Mouse (Mus musculus): ENCODE results near the gene Olfr477. TPM values are rescaled to one million over a fixed set of nuclear protein-coding genes. Genes with fewer than 3 reads are reported as not detected.
"Not testable (repeated sequence)": the region's sequence is repeated elsewhere in the genome, so short reads cannot be mapped to it uniquely, and the experiment has no call there.

Olfr477 gene
- not detected in 2 replicates for polyA plus RNA-seq (2015; fragmentation: Nextera tagmentation; extraction: Ambion mirVana)

DNA sequence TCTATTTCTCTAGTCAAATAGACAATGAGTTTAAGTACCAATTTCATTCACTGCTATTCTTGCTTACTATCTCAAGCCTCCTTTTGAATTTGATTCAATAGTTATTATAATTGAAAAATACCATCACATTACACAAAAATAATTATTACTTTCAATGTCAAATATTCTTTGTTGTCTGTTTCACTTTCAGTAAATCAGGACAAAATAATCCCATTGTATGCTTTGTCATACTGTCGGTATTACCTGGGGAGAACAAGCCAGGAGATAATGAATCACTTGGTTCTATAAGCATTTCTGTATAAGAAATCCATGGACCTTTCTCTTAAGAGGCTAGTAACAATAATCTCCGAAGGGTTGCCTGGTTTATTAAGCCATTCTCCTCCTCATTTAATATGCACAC, at the start of gene Olfr477:
Gene Olfr477, plus strand, starts transcription at position 301 of the 400 bp plus-strand sequence.
- no peak within 1 kb of the TSS for H3K4me2 ChIP-seq (ENCODE audit: low read depth, low read length)
- H3K9ac ChIP-seq (replicated peaks), result no peak within 1 kb of the TSS
- H3K27ac ChIP-seq (ENCODE audit: low read depth), result no peak within 1 kb of the TSS
- no peaks in the 10 kb centered on the region for H3K36me3 ChIP-seq (replicated peaks; ENCODE audit: insufficient read depth, low read length)
- DNase-seq (no peak), ATAC-seq (no peak)
- no peak within 1 kb of the TSS for H3K4me3 ChIP-seq (ENCODE audit: low read depth, low read length)
- 68% methylated on average over 2 of the region's 2 CpGs for WGBS (ENCODE audit: insufficient replicate concordance)
- no peaks in the 10 kb centered on the region for H3K9me3 ChIP-seq (ENCODE audit: low read length)
- H3K27me3 ChIP-seq (ENCODE audit: insufficient read depth, low read length), result no peaks in the 10 kb centered on the region
- H3K4me1 ChIP-seq (ENCODE audit: insufficient read depth), result no peaks in the 10 kb centered on the region
- no peak for TF ChIP-seq EP300 (IDR thresholded peaks at IDR 0.05; ENCODE audit: low read depth)
- no peak for TF ChIP-seq CTCF (IDR thresholded peaks at IDR 0.05; ENCODE audit: low read depth)

DNA sequence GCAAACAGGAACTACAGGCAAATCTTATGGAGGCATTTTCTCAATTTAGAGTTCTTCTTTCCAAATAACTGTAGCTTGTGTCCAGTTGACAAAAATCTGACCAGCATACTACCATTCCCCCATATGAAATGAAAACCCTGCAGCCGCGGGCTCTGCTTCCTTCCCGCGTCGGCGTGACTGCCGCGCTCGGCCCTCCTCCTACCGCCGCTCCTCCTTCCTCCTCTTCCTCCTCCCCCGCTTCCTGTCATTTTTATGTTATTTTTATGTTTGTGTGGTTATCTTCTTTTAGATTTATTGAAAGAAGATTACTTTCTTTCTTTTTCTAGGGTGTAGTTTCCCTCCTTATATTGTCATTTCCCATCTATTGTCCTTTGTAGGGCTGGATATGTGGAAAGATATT, 34.0 kb upstream of the Olfr477 start:
- not testable (repeated sequence) for H3K4me3 ChIP-seq (ENCODE audit: low read depth, low read length); DNase-seq; H3K36me3 ChIP-seq (replicated peaks; ENCODE audit: insufficient read depth, low read length); H3K27me3 ChIP-seq (ENCODE audit: insufficient read depth, low read length); H3K4me1 ChIP-seq (ENCODE audit: insufficient read depth); H3K9ac ChIP-seq (replicated peaks); H3K27ac ChIP-seq (ENCODE audit: low read depth); H3K4me2 ChIP-seq (ENCODE audit: low read depth, low read length); H3K9me3 ChIP-seq (ENCODE audit: low read length); ATAC-seq
- WGBS (ENCODE audit: insufficient replicate concordance), result 94% methylated on average over 12 of the region's 12 CpGs

DNA sequence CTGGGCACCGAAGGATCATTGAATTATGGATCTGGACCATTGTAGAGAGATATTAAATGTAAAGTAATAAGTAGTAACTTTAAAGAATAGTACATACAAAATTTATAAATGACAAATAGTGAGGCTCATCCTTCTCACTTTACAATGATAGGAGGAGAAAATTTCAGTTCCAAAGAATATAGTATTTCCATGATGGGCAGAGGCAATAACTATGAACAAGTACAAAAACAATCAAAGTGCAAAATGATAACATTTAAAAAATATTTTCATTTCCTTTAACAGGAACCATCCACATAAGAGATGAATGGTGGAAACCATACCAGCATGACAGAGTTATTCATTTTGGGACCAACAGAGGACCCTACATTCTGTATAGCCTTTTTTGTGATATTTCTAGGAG, 32.1 kb upstream of the Olfr477 start, which contains the start of gene Olfr474:
Gene Olfr474, plus strand, starts transcription at position 301 of the 400 bp plus-strand sequence.
- no peak within 1 kb of the TSS for H3K4me3 ChIP-seq (ENCODE audit: low read depth, low read length)
- no peaks in the 10 kb centered on the region for H3K4me1 ChIP-seq (ENCODE audit: insufficient read depth)
- 76% methylated on average over 1 of the region's 1 CpGs for WGBS (ENCODE audit: insufficient replicate concordance)
- H3K36me3 ChIP-seq (replicated peaks; ENCODE audit: insufficient read depth, low read length), result no peaks in the 10 kb centered on the region
- no peak within 1 kb of the TSS for H3K4me2 ChIP-seq (ENCODE audit: low read depth, low read length)
- ATAC-seq, result no peak
- no peak for TF ChIP-seq EP300 (IDR thresholded peaks at IDR 0.05; ENCODE audit: low read depth)
- H3K9me3 ChIP-seq (ENCODE audit: low read length), result no peaks in the 10 kb centered on the region
- H3K27ac ChIP-seq (ENCODE audit: low read depth), result no peak within 1 kb of the TSS
- no peak for DNase-seq
- no peaks in the 10 kb centered on the region for H3K27me3 ChIP-seq (ENCODE audit: insufficient read depth, low read length)
- no peak within 1 kb of the TSS for H3K9ac ChIP-seq (replicated peaks)

DNA sequence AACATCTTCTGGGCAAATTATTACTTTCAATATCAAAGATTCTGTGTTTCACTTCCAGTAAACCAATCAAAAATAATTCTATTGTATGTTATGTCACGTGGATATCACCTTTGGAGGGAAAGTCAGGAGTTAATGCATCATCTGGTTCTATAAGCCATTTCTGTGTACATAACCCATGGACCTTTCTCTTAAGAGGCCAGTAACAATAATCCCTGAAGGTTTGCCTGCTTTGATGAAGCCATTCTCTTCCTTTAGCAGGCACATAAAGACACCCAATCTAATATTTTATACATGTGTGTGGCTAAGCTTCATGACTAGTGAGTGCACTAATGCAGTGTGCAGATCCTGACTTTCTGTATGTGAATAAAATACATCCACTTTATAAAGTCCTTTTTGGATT, 22.0 kb upstream of the Olfr477 start, which contains the start of gene Olfr476:
Gene Olfr476, plus strand, starts transcription at position 301 of the 400 bp plus-strand sequence.
- no peak within 1 kb of the TSS for H3K4me2 ChIP-seq (ENCODE audit: low read depth, low read length)
- WGBS (ENCODE audit: insufficient replicate concordance), result 32% methylated on average over 1 of the region's 1 CpGs
- H3K27me3 ChIP-seq (ENCODE audit: insufficient read depth, low read length), result no peaks in the 10 kb centered on the region
- no peaks in the 10 kb centered on the region for H3K4me1 ChIP-seq (ENCODE audit: insufficient read depth)
- no peak within 1 kb of the TSS for H3K4me3 ChIP-seq (ENCODE audit: low read depth, low read length)
- no peaks in the 10 kb centered on the region for H3K36me3 ChIP-seq (replicated peaks; ENCODE audit: insufficient read depth, low read length)
- TF ChIP-seq EP300 (IDR thresholded peaks at IDR 0.05; ENCODE audit: low read depth), result no peak
- TF ChIP-seq CTCF (IDR thresholded peaks at IDR 0.05; ENCODE audit: low read depth), result no peak
- no peak within 1 kb of the TSS for H3K9ac ChIP-seq (replicated peaks)
- ATAC-seq (no peak), DNase-seq (no peak)
- H3K9me3 ChIP-seq (ENCODE audit: low read length), result no peaks in the 10 kb centered on the region
- H3K27ac ChIP-seq (ENCODE audit: low read depth), result no peak within 1 kb of the TSS

DNA sequence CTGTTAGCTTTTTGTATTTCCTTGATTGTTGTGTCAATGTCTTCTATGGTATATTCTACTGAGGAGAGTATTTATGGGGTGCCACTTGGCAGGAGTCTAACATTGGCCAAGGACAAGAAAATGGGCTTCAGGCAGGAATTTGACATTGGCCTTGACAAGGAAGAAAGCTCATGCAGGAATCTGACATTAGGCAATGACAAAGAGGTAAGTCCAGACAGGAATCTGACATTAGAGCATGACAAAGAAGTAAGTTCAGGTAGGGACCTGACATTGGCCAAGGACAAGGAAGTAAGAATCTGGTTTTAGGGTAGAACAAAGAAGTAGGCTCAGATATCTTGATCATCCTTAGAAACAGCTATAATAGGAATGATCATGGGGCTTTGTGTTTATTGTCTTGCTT, 27.8 kb downstream of the Olfr477 start:
- not testable (repeated sequence) for H3K36me3 ChIP-seq (replicated peaks; ENCODE audit: insufficient read depth, low read length); H3K9me3 ChIP-seq (ENCODE audit: low read length); H3K27ac ChIP-seq (ENCODE audit: low read depth); H3K9ac ChIP-seq (replicated peaks); H3K27me3 ChIP-seq (ENCODE audit: insufficient read depth, low read length); H3K4me3 ChIP-seq (ENCODE audit: low read depth, low read length); DNase-seq; ATAC-seq; H3K4me2 ChIP-seq (ENCODE audit: low read depth, low read length); H3K4me1 ChIP-seq (ENCODE audit: insufficient read depth)

DNA sequence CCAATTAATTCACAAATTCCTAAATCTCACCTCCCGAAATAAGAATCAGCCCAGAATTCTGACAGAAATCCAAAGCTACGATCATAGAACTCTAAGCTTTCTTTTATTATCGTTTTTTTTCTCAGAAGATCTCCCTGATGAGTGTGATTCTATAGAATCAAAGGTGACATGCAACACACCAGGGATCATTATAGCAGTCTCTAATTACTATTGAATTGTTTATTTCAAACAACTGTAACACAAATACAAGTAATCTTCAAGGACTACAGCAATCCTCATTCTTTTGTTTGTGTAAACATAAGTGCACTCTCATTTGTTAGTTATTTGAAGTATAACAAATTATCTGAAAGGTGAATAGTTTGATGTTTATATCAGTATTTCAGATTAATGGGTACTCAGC, 47.4 kb downstream of the Olfr477 start, which contains the start of gene Olfr478:
Gene Olfr478, minus strand, starts transcription at position 101 of the 400 bp plus-strand sequence.
- ATAC-seq (no peak), DNase-seq (no peak)
- Histone ChIP-seq H3K9ac (replicated peaks) (no peak within 1 kb of the TSS), H3K4me2 (ENCODE audit: low read depth, low read length) (no peak within 1 kb of the TSS), H3K27me3 (ENCODE audit: insufficient read depth, low read length) (no peaks in the 10 kb centered on the region), H3K4me1 (ENCODE audit: insufficient read depth) (no peaks in the 10 kb centered on the region), H3K4me3 (ENCODE audit: low read depth, low read length) (no peak within 1 kb of the TSS), H3K27ac (ENCODE audit: low read depth) (no peak within 1 kb of the TSS), H3K9me3 (ENCODE audit: low read length) (0 out of 2 replicates have a peak, but pooled peaks cover 3% of the 10 kb centered on the region), H3K36me3 (replicated peaks; ENCODE audit: insufficient read depth, low read length) (no peaks in the 10 kb centered on the region)
- 57% methylated on average over 3 of the region's 3 CpGs for WGBS (ENCODE audit: insufficient replicate concordance)
- TF ChIP-seq CTCF (IDR thresholded peaks at IDR 0.05; ENCODE audit: low read depth), result no peak
- no peak for TF ChIP-seq EP300 (IDR thresholded peaks at IDR 0.05; ENCODE audit: low read depth)

Other genes with a start within 250 kb of the Olfr477 start
- gene Cyb5r2, start 228.7 kb upstream of the Olfr477 start, polyA plus RNA-seq (2015; fragmentation: Nextera tagmentation; extraction: Ambion mirVana), result 0.11 and 0.12 TPM in 2 replicates
- gene Ovch2, start 185.5 kb upstream of the Olfr477 start, polyA plus RNA-seq (2015; fragmentation: Nextera tagmentation; extraction: Ambion mirVana), result not detected in 2 replicates
- not detected in 2 replicates for gene Olfr467, start 174.4 kb upstream of the Olfr477 start, polyA plus RNA-seq (2015; fragmentation: Nextera tagmentation; extraction: Ambion mirVana)
- gene Olfr469, start 161.2 kb upstream of the Olfr477 start, polyA plus RNA-seq (2015; fragmentation: Nextera tagmentation; extraction: Ambion mirVana), result not detected in 2 replicates
- not detected in 2 replicates for gene Olfr470, start 139.2 kb upstream of the Olfr477 start, polyA plus RNA-seq (2015; fragmentation: Nextera tagmentation; extraction: Ambion mirVana)
- gene Olfr472, start 88.8 kb upstream of the Olfr477 start, polyA plus RNA-seq (2015; fragmentation: Nextera tagmentation; extraction: Ambion mirVana), result not detected in 2 replicates
- not detected in 2 replicates for gene Olfr473, start 56.2 kb upstream of the Olfr477 start, polyA plus RNA-seq (2015; fragmentation: Nextera tagmentation; extraction: Ambion mirVana)
- gene Olfr474, start 32.0 kb upstream of the Olfr477 start, polyA plus RNA-seq (2015; fragmentation: Nextera tagmentation; extraction: Ambion mirVana), result not detected in 2 replicates
- gene Olfr476, start 21.9 kb upstream of the Olfr477 start, polyA plus RNA-seq (2015; fragmentation: Nextera tagmentation; extraction: Ambion mirVana), result not detected in 2 replicates
- gene Olfr478, start 47.3 kb downstream of the Olfr477 start, polyA plus RNA-seq (2015; fragmentation: Nextera tagmentation; extraction: Ambion mirVana), result not detected in 2 replicates
- gene Olfr479, start 64.0 kb downstream of the Olfr477 start, polyA plus RNA-seq (2015; fragmentation: Nextera tagmentation; extraction: Ambion mirVana), result not detected in 2 replicates
- not detected in 2 replicates for gene Olfr480, start 80.7 kb downstream of the Olfr477 start, polyA plus RNA-seq (2015; fragmentation: Nextera tagmentation; extraction: Ambion mirVana)
- not detected in 2 replicates for gene Olfr481, start 93.2 kb downstream of the Olfr477 start, polyA plus RNA-seq (2015; fragmentation: Nextera tagmentation; extraction: Ambion mirVana)
- not detected in 2 replicates for gene Olfr482, start 110.9 kb downstream of the Olfr477 start, polyA plus RNA-seq (2015; fragmentation: Nextera tagmentation; extraction: Ambion mirVana)
- gene Olfr483, start 114.2 kb downstream of the Olfr477 start, polyA plus RNA-seq (2015; fragmentation: Nextera tagmentation; extraction: Ambion mirVana), result not detected in 2 replicates
- not detected in 2 replicates for gene Olfr484, start 140.8 kb downstream of the Olfr477 start, polyA plus RNA-seq (2015; fragmentation: Nextera tagmentation; extraction: Ambion mirVana)
- not detected in 2 replicates for gene Olfr485, start 173.2 kb downstream of the Olfr477 start, polyA plus RNA-seq (2015; fragmentation: Nextera tagmentation; extraction: Ambion mirVana)
- not detected in 2 replicates for gene Olfr486, start 186.0 kb downstream of the Olfr477 start, polyA plus RNA-seq (2015; fragmentation: Nextera tagmentation; extraction: Ambion mirVana)
- gene Olfr487, start 227.9 kb downstream of the Olfr477 start, polyA plus RNA-seq (2015; fragmentation: Nextera tagmentation; extraction: Ambion mirVana), result not detected in 2 replicates

Measured in liver, postnatal 0 days (tissue).